Mouse (Mus musculus): Measurements from ENCODE around the gene Oas1d. TPM values are rescaled to one million over a fixed set of nuclear protein-coding genes. Genes with fewer than 3 reads are reported as not detected.
"Not testable (repeated sequence)": the region's sequence is repeated elsewhere in the genome, so short reads cannot be mapped to it uniquely, and the experiment has no call there.

The Oas1d gene
- polyA plus RNA-seq, 1 experiment = not detected

DNA sequence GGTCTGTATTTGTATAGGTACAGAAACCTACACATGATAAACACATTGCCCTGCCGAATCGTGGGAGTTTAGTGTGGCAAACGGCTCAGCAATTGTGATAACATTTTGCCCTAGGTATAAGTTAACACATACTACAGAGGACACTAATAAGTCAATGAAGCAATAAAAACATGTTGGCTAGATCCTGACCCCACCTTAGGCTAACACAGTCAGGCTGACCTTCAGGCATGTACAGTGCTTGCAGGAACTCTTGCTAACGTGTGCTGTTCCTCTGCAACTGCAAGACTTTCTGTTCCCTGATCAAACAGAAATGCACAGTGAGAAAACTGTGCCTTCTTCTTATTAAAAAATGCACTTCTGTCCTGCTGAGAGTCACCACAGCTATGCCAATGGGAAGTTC is 9.6 kb downstream of the Oas1d start:
- 65% methylated on average over 4 of the region's 4 CpGs for WGBS
- TF ChIP-seq CTCF (IDR thresholded peaks at IDR 0.05; ENCODE audit: control insufficient read depth, insufficient read depth, low read length) (no peak), POLR2A (IDR thresholded peaks at IDR 0.05; ENCODE audit: borderline replicate concordance, control insufficient read depth, low read depth, low read length) (no peak)

DNA sequence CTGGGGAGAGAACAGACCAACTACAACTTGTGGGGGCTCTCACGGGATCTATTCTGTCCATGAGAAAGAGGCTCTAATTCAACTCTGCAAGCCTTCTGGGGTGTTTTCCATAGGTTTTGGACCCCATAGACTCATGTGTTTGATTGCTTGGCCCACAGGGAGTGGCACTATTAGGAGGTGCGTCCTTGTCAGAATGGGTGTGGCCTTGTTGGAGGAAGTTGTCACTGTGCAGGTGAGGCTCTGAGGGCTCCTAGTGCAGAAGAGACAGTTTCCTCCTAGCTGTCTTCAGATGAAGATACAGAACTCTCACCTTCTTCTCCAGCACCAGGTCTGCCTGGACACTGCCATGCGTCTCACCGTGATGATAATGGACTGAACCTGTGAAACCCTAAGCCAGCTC is 10.2 kb downstream of the Oas1d start:
- not testable (repeated sequence) for H3K27ac ChIP-seq (ENCODE audit: control insufficient read depth, insufficient read depth, low read depth, low read length, poor library complexity); H3K4me1 ChIP-seq (ENCODE audit: control insufficient read depth, insufficient read depth, low read length); H3K4me3 ChIP-seq (replicated peaks; ENCODE audit: control insufficient read depth, low read depth, low read length)
- WGBS = 69% methylated on average over 4 of the region's 4 CpGs

More for the DNA sequence above, 9.6 kb downstream of the Oas1d start:
- no peak overlapping the region for H3K27ac ChIP-seq (ENCODE audit: control insufficient read depth, insufficient read depth, low read depth, low read length, poor library complexity)
- no peak overlapping the region for H3K4me3 ChIP-seq (replicated peaks; ENCODE audit: control insufficient read depth, low read depth, low read length)
- H3K4me1 ChIP-seq (ENCODE audit: control insufficient read depth, insufficient read depth, low read length) = no peaks in the 10 kb centered on the region

DNA sequence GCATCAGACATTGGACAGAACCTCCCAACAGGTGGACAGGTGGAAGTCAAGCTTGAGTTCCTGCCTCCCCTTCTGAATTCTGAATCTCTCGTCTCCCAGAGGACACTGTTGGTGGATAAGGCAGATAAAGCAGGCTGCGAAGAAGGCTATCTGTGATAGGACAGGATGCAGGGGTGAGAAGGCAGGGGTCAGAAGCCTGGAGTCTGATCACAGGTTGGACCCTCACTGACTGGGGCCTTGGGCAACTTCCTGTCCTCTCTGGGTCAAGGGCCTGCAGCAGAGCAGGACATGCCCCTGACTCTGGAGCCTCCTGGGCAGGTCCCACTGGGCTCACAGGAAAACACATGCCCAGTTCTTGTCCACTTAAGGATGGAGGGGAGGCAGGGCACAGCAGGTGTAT is 12.0 kb downstream of the Oas1d start:
- H3K27ac ChIP-seq (ENCODE audit: control insufficient read depth, insufficient read depth, low read depth, low read length, poor library complexity); H3K4me3 ChIP-seq (replicated peaks; ENCODE audit: control insufficient read depth, low read depth, low read length); H3K4me1 ChIP-seq (ENCODE audit: control insufficient read depth, insufficient read depth, low read length): not testable (repeated sequence)
- 52% methylated on average over 2 of the region's 2 CpGs for WGBS

DNA sequence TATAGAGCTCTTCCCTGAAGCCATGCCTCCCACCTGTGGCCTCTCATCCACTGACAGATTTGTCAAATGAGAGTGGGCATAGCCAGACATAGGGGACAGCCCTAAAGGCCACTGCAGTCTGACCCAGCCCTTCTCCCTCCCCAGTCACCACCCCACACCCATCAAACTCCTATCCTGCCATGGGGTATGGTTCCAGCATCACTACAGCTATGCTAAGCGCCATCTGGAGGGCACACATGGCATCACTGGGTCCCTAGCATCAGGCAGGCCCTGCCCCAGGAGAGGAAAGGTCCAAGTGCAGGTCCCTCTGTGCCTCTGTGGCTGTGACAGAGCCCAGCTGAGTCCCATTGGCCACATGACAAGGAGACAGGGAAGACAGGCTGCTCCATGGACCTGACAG is 12.7 kb downstream of the Oas1d start:
- Histone ChIP-seq H3K27ac (ENCODE audit: control insufficient read depth, insufficient read depth, low read depth, low read length, poor library complexity) (no peak overlapping the region), H3K4me3 (replicated peaks; ENCODE audit: control insufficient read depth, low read depth, low read length) (no peak overlapping the region), H3K4me1 (ENCODE audit: control insufficient read depth, insufficient read depth, low read length) (no peaks in the 10 kb centered on the region)
- WGBS = 7% methylated on average over 1 of the region's 1 CpGs
- TF ChIP-seq POLR2A (IDR thresholded peaks at IDR 0.05; ENCODE audit: borderline replicate concordance, control insufficient read depth, low read depth, low read length) (no peak), CTCF (IDR thresholded peaks at IDR 0.05; ENCODE audit: control insufficient read depth, insufficient read depth, low read length) (peak; percentile 52)

DNA sequence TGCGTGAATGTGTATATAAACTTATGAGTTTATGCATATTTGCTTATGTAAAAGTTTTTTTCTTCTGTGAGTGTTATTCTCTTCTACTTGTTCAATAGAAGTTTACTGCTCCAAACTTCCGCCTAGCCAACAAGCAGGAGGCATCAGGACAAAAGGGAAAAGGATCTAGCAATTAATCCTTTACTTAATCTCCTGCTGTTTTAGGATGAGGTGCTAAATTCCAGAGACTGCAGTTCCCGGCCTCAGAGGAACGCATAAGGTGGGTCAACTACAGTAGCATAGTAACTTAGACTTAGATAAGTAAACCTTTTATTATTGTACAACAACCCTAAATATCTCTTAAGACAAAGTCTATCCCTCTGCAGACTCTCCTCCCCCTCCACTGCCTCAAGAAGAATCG is 19.6 kb downstream of the Oas1d start:
- no peak overlapping the region for H3K4me3 ChIP-seq (replicated peaks; ENCODE audit: control insufficient read depth, low read depth, low read length)
- TF ChIP-seq POLR2A (IDR thresholded peaks at IDR 0.05; ENCODE audit: borderline replicate concordance, control insufficient read depth, low read depth, low read length) (no peak), CTCF (IDR thresholded peaks at IDR 0.05; ENCODE audit: control insufficient read depth, insufficient read depth, low read length) (no peak)
- H3K4me1 ChIP-seq (ENCODE audit: control insufficient read depth, insufficient read depth, low read length) = no peaks in the 10 kb centered on the region
- no peak overlapping the region for H3K27ac ChIP-seq (ENCODE audit: control insufficient read depth, insufficient read depth, low read depth, low read length, poor library complexity)
- WGBS = 34% methylated on average over 5 of the region's 5 CpGs

DNA sequence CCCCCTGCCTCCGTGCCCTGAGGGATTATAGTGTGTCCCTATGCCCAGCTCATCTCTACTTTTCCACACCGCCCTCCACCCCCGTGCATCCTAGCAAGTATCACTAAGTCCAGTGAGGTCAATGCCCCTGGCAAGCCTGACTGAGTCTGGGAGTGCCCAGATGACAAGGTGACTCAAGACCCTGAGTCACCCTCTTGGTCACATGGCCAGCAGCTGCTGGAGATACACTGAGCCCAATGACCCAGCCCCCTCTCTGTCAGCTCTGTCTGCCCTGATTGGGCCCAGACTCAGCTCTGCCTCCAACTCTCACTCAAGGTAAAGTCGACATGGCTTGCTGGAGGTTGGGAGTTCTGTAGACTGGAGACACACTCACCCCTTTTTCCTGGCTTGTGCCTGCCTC is 23.5 kb downstream of the Oas1d start:
- Histone ChIP-seq H3K4me3 (replicated peaks; ENCODE audit: control insufficient read depth, low read depth, low read length) (no peak overlapping the region), H3K27ac (ENCODE audit: control insufficient read depth, insufficient read depth, low read depth, low read length, poor library complexity) (no peak overlapping the region), H3K4me1 (ENCODE audit: control insufficient read depth, insufficient read depth, low read length) (no peaks in the 10 kb centered on the region)
- WGBS = 73% methylated on average over 4 of the region's 4 CpGs
- no peak for TF ChIP-seq CTCF (IDR thresholded peaks at IDR 0.05; ENCODE audit: control insufficient read depth, insufficient read depth, low read length)
- no peak for TF ChIP-seq POLR2A (IDR thresholded peaks at IDR 0.05; ENCODE audit: borderline replicate concordance, control insufficient read depth, low read depth, low read length)

DNA sequence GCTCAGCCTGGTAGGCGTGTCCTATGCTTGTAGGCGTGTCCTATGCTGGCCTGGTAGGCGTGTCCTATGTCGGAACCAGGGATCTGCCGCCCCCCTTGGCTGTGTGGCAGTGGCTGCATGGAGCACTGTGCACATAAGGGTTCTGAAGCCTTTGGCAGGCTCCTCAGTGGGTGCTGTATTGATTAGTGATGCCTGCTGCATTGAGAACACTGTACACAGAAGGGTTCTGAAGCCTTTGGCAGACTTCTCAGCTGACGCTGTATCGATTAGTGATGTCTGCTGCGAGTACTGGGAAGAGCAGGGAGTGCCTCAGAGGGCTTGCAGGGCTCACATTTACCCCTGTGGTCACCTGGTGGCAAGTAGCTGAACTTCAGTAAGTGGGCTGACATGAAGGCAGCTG is 24.2 kb downstream of the Oas1d start:
- Histone ChIP-seq H3K27ac (ENCODE audit: control insufficient read depth, insufficient read depth, low read depth, low read length, poor library complexity) (no peak overlapping the region), H3K4me3 (replicated peaks; ENCODE audit: control insufficient read depth, low read depth, low read length) (no peak overlapping the region), H3K4me1 (ENCODE audit: control insufficient read depth, insufficient read depth, low read length) (no peaks in the 10 kb centered on the region)
- TF ChIP-seq POLR2A (IDR thresholded peaks at IDR 0.05; ENCODE audit: borderline replicate concordance, control insufficient read depth, low read depth, low read length) (no peak), CTCF (IDR thresholded peaks at IDR 0.05; ENCODE audit: control insufficient read depth, insufficient read depth, low read length) (no peak)
- 25% methylated on average over 8 of the region's 8 CpGs for WGBS

- Histone ChIP-seq H3K27ac (ENCODE audit: control insufficient read depth, insufficient read depth, low read depth, low read length, poor library complexity) (no peak overlapping the region), H3K4me3 (replicated peaks; ENCODE audit: control insufficient read depth, low read depth, low read length) (no peak overlapping the region), H3K4me1 (ENCODE audit: control insufficient read depth, insufficient read depth, low read length) (no peaks in the 10 kb centered on the region)
- TF ChIP-seq CTCF (IDR thresholded peaks at IDR 0.05; ENCODE audit: control insufficient read depth, insufficient read depth, low read length) (no peak), POLR2A (IDR thresholded peaks at IDR 0.05; ENCODE audit: borderline replicate concordance, control insufficient read depth, low read depth, low read length) (no peak)
- WGBS = 68% methylated on average over 10 of the region's 10 CpGs
Measured at GRCm38 (mm10) chr5:120942076-120942475, 27.7 kb downstream of the Oas1d start.

GRCm38 (mm10) chr5:120952242-120952770 is 38.0 kb downstream of the Oas1d start:
- no peak for TF ChIP-seq POLR2A (IDR thresholded peaks at IDR 0.05; ENCODE audit: borderline replicate concordance, control insufficient read depth, low read depth, low read length)
- TF ChIP-seq CTCF (IDR thresholded peaks at IDR 0.05; ENCODE audit: control insufficient read depth, insufficient read depth, low read length) = no peak
- no peak overlapping the region for H3K4me3 ChIP-seq (replicated peaks; ENCODE audit: control insufficient read depth, low read depth, low read length)
- H3K4me1 ChIP-seq (ENCODE audit: control insufficient read depth, insufficient read depth, low read length) = no peaks in the 10 kb centered on the region
- H3K27ac ChIP-seq (ENCODE audit: control insufficient read depth, insufficient read depth, low read depth, low read length, poor library complexity) = no peak overlapping the region
- 58% methylated on average over 10 of the region's 10 CpGs for WGBS

All from bone marrow, adult 2 months (tissue).